Comparison of ENCODE assay signal across 11 mouse cellular contexts in the genomic region with DNA sequence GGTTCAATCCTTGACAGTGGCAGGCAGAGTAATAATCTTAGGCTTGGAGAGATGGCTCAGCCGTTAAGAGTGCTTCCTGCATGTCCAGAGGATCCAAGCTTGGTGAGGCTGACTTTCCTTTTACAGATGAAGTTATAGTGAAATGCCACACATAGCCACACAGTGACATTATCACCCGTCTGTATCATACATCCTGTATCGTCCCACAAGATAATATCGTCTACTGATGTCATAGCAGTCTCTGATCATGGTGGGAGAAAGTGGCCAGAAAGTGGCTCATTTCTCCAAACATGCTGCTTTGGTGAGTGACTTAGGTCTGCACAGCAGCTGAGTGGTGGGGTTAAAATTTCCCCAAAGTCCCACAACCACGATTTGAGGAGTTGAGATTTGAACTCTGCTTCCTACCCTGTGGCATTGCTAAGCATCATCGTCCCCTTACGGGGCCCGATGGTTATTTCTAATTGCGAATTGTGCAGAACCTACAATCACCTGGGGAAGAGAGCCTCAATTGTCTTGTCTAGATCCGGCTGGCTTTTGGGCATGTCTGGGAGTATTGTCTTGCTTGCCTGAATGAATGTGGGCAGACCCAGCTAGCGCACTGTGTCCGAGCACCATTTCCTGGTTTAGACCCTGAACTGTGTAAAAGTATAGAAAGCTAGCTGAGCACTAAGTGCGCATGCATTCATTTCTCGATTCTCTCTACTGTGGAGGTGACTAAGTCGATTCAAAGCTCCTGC. TPM values are rescaled to one million over a fixed set of nuclear protein-coding genes. Genes with fewer than 3 reads are reported as not detected.
DNase-seq lines count a peak whose midpoint lies in the region; ATAC-seq and TF ChIP-seq lines count a peak whose summit lies in the region.
"Had no signal": no experiment of that assay in that cellular context is flagged by ENCODE, and none has a peak within 500 bp of the region (broad histone marks: within the 10 kb centered on the region; RNA-seq: fewer than 3 reads in every experiment).

No protein-coding gene starts in this region.

- TF ChIP-seq CTCF in lung, postnatal 0 days (IDR thresholded peaks at IDR 0.05), result no peak
- no peak for TF ChIP-seq CTCF in intestine, postnatal 0 days (IDR thresholded peaks at IDR 0.05; ENCODE audit: low read depth)
- TF ChIP-seq CTCF in small intestine, adult 2 months (IDR thresholded peaks at IDR 0.05; ENCODE audit: extremely low read depth, insufficient read length, insufficient replicate concordance, low read depth, low read length), result no peak

- no peaks in the 10 kb centered on the region for H3K9me3 ChIP-seq in heart, embryonic 10.5 days
- H3K9me3 ChIP-seq in lung, postnatal 0 days (ENCODE audit: low read length), result no peaks in the 10 kb centered on the region
- no peaks in the 10 kb centered on the region for H3K9me3 ChIP-seq in intestine, postnatal 0 days (ENCODE audit: control insufficient read depth)
- H3K9me3 ChIP-seq: midbrain, embryonic 13.5 days had no signal

- ATAC-seq in lung, postnatal 0 days, result peak; percentile 9; the same call in 1 of the 2 replicates
- no peak for ATAC-seq in intestine, postnatal 0 days
- ATAC-seq: midbrain, embryonic 13.5 days had no signal

- no peak overlapping the region; the same call in 1 of the 2 replicates for H3K4me2 ChIP-seq in lung, postnatal 0 days (replicated peaks; ENCODE audit: low read depth, low read length)
- peak overlapping the region; percentile 30 for H3K4me2 ChIP-seq in intestine, postnatal 0 days (replicated peaks; ENCODE audit: low read depth)
- H3K4me2 ChIP-seq: midbrain, embryonic 13.5 days had no signal

- 79% methylated on average over 15 of the region's 15 CpGs for WGBS in heart, embryonic 10.5 days
- WGBS in lung, postnatal 0 days, result 70% methylated on average over 15 of the region's 15 CpGs
- 74% methylated on average over 15 of the region's 15 CpGs for WGBS in intestine, postnatal 0 days
- 50% methylated on average over 15 of the region's 15 CpGs for WGBS in small intestine, adult 2 months

- DNase-seq in heart, embryonic 10.5 days (ENCODE audit: low spot score), result no peak
- no peak for DNase-seq in heart, adult 11 months
- no peak for DNase-seq in lung, postnatal 0 days (ENCODE audit: low spot score)
- no peak for DNase-seq in lung, postnatal 25 days (ENCODE audit: low spot score)
- no peak for DNase-seq in right cerebral cortex, adult 18-20 months
- DNase-seq in right cerebral cortex, postnatal 4 days, result no peak
- DNase-seq: cerebellum, adult 11 months; kidney, adult 18-20 months had no signal

- peaks cover 39% of the 10 kb centered on the region for H3K4me1 ChIP-seq in heart, embryonic 10.5 days
- no peaks in the 10 kb centered on the region for H3K4me1 ChIP-seq in lung, postnatal 0 days (ENCODE audit: insufficient read depth, low read depth, low read length)
- peaks cover 17% of the 10 kb centered on the region for H3K4me1 ChIP-seq in intestine, postnatal 0 days (replicated peaks; ENCODE audit: control insufficient read depth, insufficient read depth, low read length)
- peaks cover 48% of the 10 kb centered on the region for H3K4me1 ChIP-seq in small intestine, adult 2 months (ENCODE audit: control insufficient read depth, insufficient read depth, insufficient read length, low read length)

- H3K27ac ChIP-seq in heart, embryonic 10.5 days, result 0 out of 2 replicates have a peak overlapping the region, but pooled peaks have one; percentile 3
- 0 out of 2 replicates have a peak overlapping the region, but pooled peaks have one; percentile 0 for H3K27ac ChIP-seq in lung, postnatal 0 days (ENCODE audit: low read length)
- peak overlapping the region; percentile 17; the same call in 1 of the 2 replicates for H3K27ac ChIP-seq in intestine, postnatal 0 days (ENCODE audit: low read depth, low read length)
- H3K27ac ChIP-seq in small intestine, adult 2 months (ENCODE audit: insufficient read depth, low read depth, low read length), result peak overlapping the region; percentile 55
- H3K27ac ChIP-seq: midbrain, embryonic 13.5 days had no signal

- H3K9ac ChIP-seq in lung, postnatal 0 days (replicated peaks; ENCODE audit: low read depth), result no peak overlapping the region
- H3K9ac ChIP-seq in intestine, postnatal 0 days (ENCODE audit: low read depth, low read length), result no peak overlapping the region
- H3K9ac ChIP-seq: midbrain, embryonic 13.5 days had no signal

- TF ChIP-seq EP300 in lung, postnatal 0 days (IDR thresholded peaks at IDR 0.05), result no peak

- no peaks in the 10 kb centered on the region for H3K36me3 ChIP-seq in heart, embryonic 10.5 days
- H3K36me3 ChIP-seq in lung, postnatal 0 days (ENCODE audit: insufficient read depth, low read length), result no peaks in the 10 kb centered on the region
- no peaks in the 10 kb centered on the region for H3K36me3 ChIP-seq in intestine, postnatal 0 days (ENCODE audit: control insufficient read depth, insufficient read depth)
- no peaks in the 10 kb centered on the region for H3K36me3 ChIP-seq in small intestine, adult 2 months (ENCODE audit: control insufficient read depth, insufficient read depth, low read length)
- H3K36me3 ChIP-seq: midbrain, embryonic 13.5 days had no signal

- H3K27me3 ChIP-seq in heart, embryonic 10.5 days (ENCODE audit: insufficient read depth, poor library complexity, severe bottlenecking), result no peaks in the 10 kb centered on the region
- H3K27me3 ChIP-seq in lung, postnatal 0 days (replicated peaks; ENCODE audit: insufficient read depth, low read length), result no peaks in the 10 kb centered on the region
- no peaks in the 10 kb centered on the region for H3K27me3 ChIP-seq in intestine, postnatal 0 days (replicated peaks; ENCODE audit: control insufficient read depth, insufficient read depth, low read length)
- H3K27me3 ChIP-seq in small intestine, adult 2 months (ENCODE audit: control insufficient read depth, insufficient read depth, low read length), result no peaks in the 10 kb centered on the region
- H3K27me3 ChIP-seq: midbrain, embryonic 13.5 days had no signal

- no peak overlapping the region for H3K4me3 ChIP-seq in heart, embryonic 10.5 days
- 0 out of 2 replicates have a peak overlapping the region, but pooled peaks have one; percentile 6 for H3K4me3 ChIP-seq in lung, postnatal 0 days (ENCODE audit: low read depth, low read length)
- no peak overlapping the region for H3K4me3 ChIP-seq in intestine, postnatal 0 days (ENCODE audit: low read depth, low read length)
- H3K4me3 ChIP-seq in small intestine, adult 2 months (ENCODE audit: low read depth, low read length), result no peak overlapping the region
- H3K4me3 ChIP-seq: midbrain, embryonic 13.5 days had no signal

- TF ChIP-seq POLR2A in small intestine, adult 2 months (IDR thresholded peaks at IDR 0.05; ENCODE audit: low read depth, low read length), result no peak

RNA-seq across cellular contexts. Expression of gene Mgat5, which starts 37.5 kb away (rescaled TPM):
- polyA plus RNA-seq in heart, embryonic 10.5 days (2016; fragmentation: Nextera tagmentation; extraction: Ambion mirVana), result 3.2 and 3.5 TPM in 2 replicates
- 3.5 and 4.0 TPM in 2 replicates for polyA plus RNA-seq in lung, postnatal 0 days (2015; fragmentation: Nextera tagmentation; extraction: Ambion mirVana)
- polyA plus RNA-seq in intestine, postnatal 0 days (2015; fragmentation: Nextera tagmentation; extraction: Ambion mirVana), result 4.1 and 4.5 TPM in 2 replicates
- polyA plus RNA-seq in small intestine, adult 2 months (2012; rRNA removed), result 6.0 and 11.4 TPM in 2 replicates

Comparison
In these comparisons a context has a peak if more than half of its experiments do, and no peak if none do; other contexts are left out.
1. H3K27ac ChIP-seq: peak in every context shown above with its lines; median percentile 55 in small intestine, adult 2 months; 17 in intestine, postnatal 0 days; 3 in heart, embryonic 10.5 days; 0 in lung, postnatal 0 days.